Mouse (Mus musculus): ENCODE data around the gene Trim25. TPM values are rescaled to one million over a fixed set of nuclear protein-coding genes. Genes with fewer than 3 reads are reported as not detected.

Trim25 gene
- polyA plus RNA-seq (2012; rRNA removed; ENCODE audit: low replicate concordance), result 21.7 and 33.9 TPM in 2 replicates

GRCm38 (mm10) chr11:88998974-88999722 lies at the start of gene Trim25:
TSS of gene Trim25 (plus strand) at chr11:88999376.

GRCm38 (mm10) chr11:88955217-88955969 lies 43.8 kb upstream of the Trim25 start, which contains the start of gene Scpep1:
TSS of gene Scpep1 (minus strand) at chr11:88955465.

GRCm38 (mm10) chr11:88966881-88967361 lies 32.3 kb upstream of the Trim25 start, which contains the start of gene Elobl:
TSS of gene Elobl (minus strand) at chr11:88966931.

GRCm38 (mm10) chr11:88970202-88970732 lies 28.9 kb upstream of the Trim25 start, which contains the start of gene Coil:
TSS of gene Coil (plus strand) at chr11:88970252.

GRCm38 (mm10) chr11:89066750-89067149 lies 67.6 kb downstream of the Trim25 start, which contains the start of gene Dgke:
TSS of gene Dgke (minus strand) at chr11:89066850.

Other genes starting within 250 kb of the Trim25 start
- gene Akap1, start 134.8 kb upstream of the Trim25 start, polyA plus RNA-seq (2012; rRNA removed; ENCODE audit: low replicate concordance), result 69.5 and 98.1 TPM in 2 replicates
- 35.2 and 59.1 TPM in 2 replicates for gene Scpep1, start 43.9 kb upstream of the Trim25 start, polyA plus RNA-seq (2012; rRNA removed; ENCODE audit: low replicate concordance)
- 0.32 and 0.59 TPM in 2 replicates for gene Elobl, start 32.4 kb upstream of the Trim25 start, polyA plus RNA-seq (2012; rRNA removed; ENCODE audit: low replicate concordance)
- gene Coil, start 29.1 kb upstream of the Trim25 start, polyA plus RNA-seq (2012; rRNA removed; ENCODE audit: low replicate concordance), result 2.7 and 8.3 TPM in 2 replicates
- 5.7 and 6.8 TPM in 2 replicates for gene Dgke, start 67.5 kb downstream of the Trim25 start, polyA plus RNA-seq (2012; rRNA removed; ENCODE audit: low replicate concordance)
- 1.6 and 12.6 TPM in 2 replicates for gene Gm525, start 74.5 kb downstream of the Trim25 start, polyA plus RNA-seq (2012; rRNA removed; ENCODE audit: low replicate concordance)

Data from subcutaneous adipose tissue, adult 2 months (tissue).